Comparison of ENCODE assay signal across 30 mouse cellular contexts in genomic region chr1:36772198-36772934, GRCm38 (mm10). TPM values are rescaled to one million over a fixed set of nuclear protein-coding genes. Genes with fewer than 3 reads are reported as not detected.
DNase-seq lines count a peak whose midpoint lies in the region; ATAC-seq and TF ChIP-seq lines count a peak whose summit lies in the region.
"Had no signal": no experiment of that assay in that cellular context is flagged by ENCODE, and none has a peak within 500 bp of the region (broad histone marks: within the 10 kb centered on the region; RNA-seq: fewer than 3 reads in every experiment).

No protein-coding gene starts in this region.

- H3K27me3 ChIP-seq in thymus, adult 2 months (ENCODE audit: control insufficient read depth, insufficient read depth, low read length): no peaks in the 10 kb centered on the region
- 0 out of 2 replicates have a peak, but pooled peaks cover 9% of the 10 kb centered on the region for H3K27me3 ChIP-seq in stomach, embryonic 15.5 days (replicated peaks)
- peaks cover 4% of the 10 kb centered on the region for H3K27me3 ChIP-seq in heart, adult 2 months (ENCODE audit: control insufficient read depth, insufficient read depth, low read length)
- H3K27me3 ChIP-seq: forebrain, embryonic 15.5 days had no signal

- no peak for TF ChIP-seq POLR2A in thymus, adult 2 months (IDR thresholded peaks at IDR 0.05; ENCODE audit: control insufficient read depth, extremely low read depth, insufficient read depth, low read length, poor library complexity)
- no peak for TF ChIP-seq POLR2A in heart, adult 2 months (IDR thresholded peaks at IDR 0.05; ENCODE audit: insufficient read depth, low read depth, low read length)

- 93% methylated on average over 9 of the region's 9 CpGs for WGBS in thymus, adult 2 months
- 78% methylated on average over 9 of the region's 9 CpGs for WGBS in stomach, embryonic 15.5 days
- WGBS in heart, adult 2 months: 80% methylated on average over 9 of the region's 9 CpGs

- H3K79me2 ChIP-seq in heart, adult 2 months (replicated peaks; ENCODE audit: control insufficient read depth, insufficient read depth, low read length): no peaks in the 10 kb centered on the region

- no peaks in the 10 kb centered on the region for H3K9me3 ChIP-seq in stomach, embryonic 15.5 days
- H3K9me3 ChIP-seq: embryonic facial prominence, embryonic 10.5 days; forebrain, embryonic 15.5 days; hindbrain, embryonic 10.5 days; limb, embryonic 15.5 days; liver, embryonic 15.5 days; lung, embryonic 15.5 days; midbrain, embryonic 13.5 days had no signal

- peak; percentile 59; the same call in 1 of the 2 replicates for ATAC-seq in stomach, embryonic 15.5 days (ENCODE audit: insufficient read depth, low FRiP score, low read depth)
- ATAC-seq: forebrain, embryonic 15.5 days; hindbrain, postnatal 0 days; midbrain, embryonic 13.5 days had no signal

- DNase-seq in thymus, postnatal 4 days: peak; percentile 21
- DNase-seq in thymus, adult 2 months: no peak
- peak; percentile 4 for DNase-seq in adipocyte (ENCODE audit: low spot score)
- no peak for DNase-seq in layer of hippocampus, adult 9-11 months
- no peak for DNase-seq in heart, adult 2 months
- no peak for DNase-seq in ovary, postnatal 14 days (ENCODE audit: low spot score)
- DNase-seq: adrenal gland, adult 8-10 months; cerebellum, adult 11-12 months; cerebellum, postnatal 10 days; gastrocnemius, postnatal 25 days; heart, adult 18-20 months; kidney, adult 2 months; kidney, postnatal 25 days; left cerebral cortex, postnatal 4 days; lung, postnatal 36 days; retina, postnatal 1 day; right cerebral cortex, postnatal 25 days; spleen, adult 18-20 months; thymus, adult 18-20 months had no signal

- H3K36me3 ChIP-seq in thymus, adult 2 months (ENCODE audit: control insufficient read depth, insufficient read depth, low read length): peaks cover 64% of the 10 kb centered on the region
- H3K36me3 ChIP-seq in stomach, embryonic 15.5 days: no peaks in the 10 kb centered on the region
- H3K36me3 ChIP-seq in heart, adult 2 months (ENCODE audit: control insufficient read depth, insufficient read depth, low read length): no peaks in the 10 kb centered on the region
- H3K36me3 ChIP-seq: embryonic facial prominence, embryonic 10.5 days; forebrain, embryonic 15.5 days; hindbrain, embryonic 10.5 days; limb, embryonic 15.5 days; liver, embryonic 15.5 days; lung, embryonic 15.5 days; midbrain, embryonic 13.5 days had no signal

- H3K4me3 ChIP-seq in thymus, adult 2 months (ENCODE audit: control insufficient read depth, insufficient read depth, low read length): no peak overlapping the region
- H3K4me3 ChIP-seq in stomach, embryonic 15.5 days (replicated peaks): no peak overlapping the region
- no peak overlapping the region for H3K4me3 ChIP-seq in heart, adult 2 months
- H3K4me3 ChIP-seq: embryonic facial prominence, embryonic 10.5 days; forebrain, embryonic 15.5 days; hindbrain, embryonic 10.5 days; limb, embryonic 15.5 days; liver, embryonic 15.5 days; lung, embryonic 15.5 days; megakaryocyte, embryonic 14.5 days; midbrain, embryonic 13.5 days had no signal

- no peak overlapping the region for H3K4me2 ChIP-seq in stomach, embryonic 15.5 days
- H3K4me2 ChIP-seq: forebrain, embryonic 15.5 days; limb, embryonic 15.5 days; liver, embryonic 15.5 days; lung, embryonic 15.5 days; midbrain, embryonic 13.5 days had no signal

- H3K27ac ChIP-seq in thymus, adult 2 months (ENCODE audit: control insufficient read depth, insufficient read depth, low read length): no peak overlapping the region
- H3K27ac ChIP-seq in stomach, embryonic 15.5 days: no peak overlapping the region
- no peak overlapping the region for H3K27ac ChIP-seq in heart, adult 2 months
- H3K27ac ChIP-seq: embryonic facial prominence, embryonic 10.5 days; forebrain, embryonic 15.5 days; hindbrain, embryonic 10.5 days; hindbrain, postnatal 0 days; limb, embryonic 15.5 days; liver, embryonic 15.5 days; lung, embryonic 15.5 days; midbrain, embryonic 13.5 days had no signal

- TF ChIP-seq CTCF in thymus, adult 2 months (IDR thresholded peaks at IDR 0.05; ENCODE audit: borderline replicate concordance, control insufficient read depth, extremely low read depth, insufficient read depth, low read length, poor library complexity): no peak
- no peak for TF ChIP-seq CTCF in heart, adult 2 months (IDR thresholded peaks at IDR 0.05)

- peaks cover 8% of the 10 kb centered on the region for H3K4me1 ChIP-seq in thymus, adult 2 months (replicated peaks; ENCODE audit: control insufficient read depth, insufficient read depth, low read length)
- 0 out of 2 replicates have a peak, but pooled peaks cover 3% of the 10 kb centered on the region for H3K4me1 ChIP-seq in stomach, embryonic 15.5 days
- H3K4me1 ChIP-seq in heart, adult 2 months (ENCODE audit: control insufficient read depth, insufficient read depth, low read length): no peaks in the 10 kb centered on the region
- H3K4me1 ChIP-seq: liver, embryonic 15.5 days; lung, embryonic 15.5 days had no signal

- intact Hi-C loops in heart, adult 2 months (cut with DNase I): no loop called here

- no peak for TF ChIP-seq EP300 in heart, adult 2 months (IDR thresholded peaks at IDR 0.05; ENCODE audit: insufficient read depth, low read depth, low read length)

- H3K9ac ChIP-seq in stomach, embryonic 15.5 days: no peak overlapping the region
- no peak overlapping the region for H3K9ac ChIP-seq in heart, adult 2 months (ENCODE audit: low read depth, low read length)
- H3K9ac ChIP-seq: forebrain, embryonic 15.5 days; limb, embryonic 15.5 days; liver, embryonic 15.5 days; lung, embryonic 15.5 days; midbrain, embryonic 13.5 days had no signal

RNA-seq across cellular contexts. Expression of gene Zap70, which starts 10.8 kb away (rescaled TPM):
- 270 and 289 TPM in 2 replicates for polyA plus RNA-seq in thymus, adult 2 months (2012; rRNA removed)
- 0.28 and 0.45 TPM in 2 replicates for polyA plus RNA-seq in stomach, embryonic 15.5 days (2015; fragmentation: Nextera tagmentation; extraction: Ambion mirVana)
- under 1 TPM; 0.32 to 0.34 TPM for total RNA-seq in heart, adult 2 months (2021)
- 0.47 TPM in 2 replicates for polyA plus RNA-seq in heart, adult 2 months (2012; rRNA removed)
- polyA plus RNA-seq: C2C12 had no signal

RNA-seq across cellular contexts. Expression of gene Actr1b, which starts 58.1 kb away (rescaled TPM):
- polyA plus RNA-seq in thymus, adult 2 months (2012; rRNA removed): 182 and 213 TPM in 2 replicates
- polyA plus RNA-seq in stomach, embryonic 15.5 days (2015; fragmentation: Nextera tagmentation; extraction: Ambion mirVana): 85.4 and 96.2 TPM in 2 replicates
- total RNA-seq in heart, adult 2 months (2021): 10 to 100 TPM; 89.8 to 98.1 TPM
- 94.8 and 122 TPM in 2 replicates for polyA plus RNA-seq in heart, adult 2 months (2012; rRNA removed)

Comparison
In these comparisons a context has a peak if more than half of its experiments do, and no peak if none do; other contexts are left out.
1. DNase-seq: peak in thymus, postnatal 4 days (single experiment) and adipocyte (single experiment); none in thymus, adult 2 months (single experiment), layer of hippocampus, adult 9-11 months (single experiment), heart, adult 2 months (0 of 2) and ovary, postnatal 14 days (single experiment).
2. RNA of gene Zap70, which starts 10.8 kb away (polyA plus RNA-seq): 270 to 289 TPM in thymus, adult 2 months; 0.47 TPM in heart, adult 2 months and 0.28 to 0.45 TPM in stomach, embryonic 15.5 days; every median in the first group is over 100 times any median in the second.